Mouse (Mus musculus) cerebellum, postnatal 25 days (tissue): ENCODE data around the gene Golga5.
A peak's percentile ranks its signal among the peaks of the same experiment; 100 is the strongest.
"Not testable (repeated sequence)": the region's sequence is repeated elsewhere in the genome, so short reads cannot be mapped to it uniquely, and the experiment has no call there.

Experiments
- DNase-seq, 2 experiments: peaks; one replicate each; pipeline ENCODE4 v3.0.0; 2021; ENCODE audit warnings: mixed read lengths in 2 of 2

Golga5 gene

GRCm38 (mm10) chr12:102450437-102450836 lies 18.5 kb upstream of the Golga5 start:
- no peak for DNase-seq

- no peak for DNase-seq
These were observed 17.6 kb upstream of the Golga5 start for GRCm38 (mm10) chr12:102451126-102451851.

DNA sequence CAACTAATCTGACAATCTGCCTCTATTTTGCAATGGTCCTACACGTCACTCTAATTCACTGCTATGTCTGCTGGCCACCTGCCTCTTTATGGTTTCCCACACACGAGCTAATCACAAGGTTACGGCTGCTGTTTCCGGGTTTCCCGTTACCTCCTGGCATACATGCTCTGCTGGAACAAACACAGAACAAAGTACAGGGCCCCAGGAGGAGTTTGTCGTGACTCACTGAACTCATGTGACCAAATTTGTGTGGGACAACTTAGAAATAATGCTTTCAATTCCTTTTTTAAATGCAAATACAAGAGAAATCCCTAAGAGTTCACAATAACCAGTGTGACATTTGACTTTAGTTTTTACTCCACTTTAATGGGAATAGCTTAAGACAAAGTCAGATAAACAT lies 15.4 kb upstream of the Golga5 start:
- no peak for DNase-seq

- DNase-seq = no peak
These were observed 12.3 kb upstream of the Golga5 start for GRCm38 (mm10) chr12:102456467-102457193.

DNA sequence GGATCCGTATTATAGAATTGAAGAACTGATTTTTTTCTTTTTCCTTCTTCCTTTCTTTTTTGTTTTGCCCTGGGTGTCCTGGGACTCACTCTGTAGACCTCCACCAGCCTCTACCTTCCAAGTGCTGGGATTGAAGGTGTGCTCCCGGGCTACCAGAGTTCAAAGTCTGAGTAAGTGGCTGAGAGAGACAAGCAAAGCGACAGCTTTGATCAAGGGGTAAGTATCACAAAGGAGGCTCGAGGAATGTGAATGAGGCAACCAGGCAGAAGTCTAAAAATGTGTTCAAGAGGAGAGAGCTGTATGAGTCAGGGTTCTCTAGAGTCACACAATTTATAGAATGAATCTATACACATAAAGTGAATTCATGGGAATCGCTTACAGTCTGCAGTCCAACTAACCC lies 8.9 kb upstream of the Golga5 start:
- no peak for DNase-seq

DNA sequence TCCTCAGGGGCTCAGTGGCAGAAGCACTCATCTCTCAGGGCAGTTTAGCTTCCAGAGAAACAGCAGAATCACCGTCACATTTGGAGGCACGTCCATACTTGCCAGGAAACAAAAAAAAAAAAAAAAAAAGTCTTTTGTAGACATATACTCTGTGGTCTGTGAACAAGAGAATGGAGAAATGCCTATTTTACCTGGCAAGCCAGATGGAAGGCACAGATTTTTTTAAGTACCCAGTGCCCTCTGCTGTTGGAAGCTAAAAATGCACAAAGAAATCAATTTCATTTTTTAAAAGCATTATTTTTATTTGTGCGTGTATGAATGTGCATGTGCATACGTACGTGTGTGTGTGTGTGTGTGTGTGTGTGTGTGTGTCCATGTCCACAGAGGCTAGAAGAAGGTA lies 7.8 kb upstream of the Golga5 start:
- no peak for DNase-seq

DNA sequence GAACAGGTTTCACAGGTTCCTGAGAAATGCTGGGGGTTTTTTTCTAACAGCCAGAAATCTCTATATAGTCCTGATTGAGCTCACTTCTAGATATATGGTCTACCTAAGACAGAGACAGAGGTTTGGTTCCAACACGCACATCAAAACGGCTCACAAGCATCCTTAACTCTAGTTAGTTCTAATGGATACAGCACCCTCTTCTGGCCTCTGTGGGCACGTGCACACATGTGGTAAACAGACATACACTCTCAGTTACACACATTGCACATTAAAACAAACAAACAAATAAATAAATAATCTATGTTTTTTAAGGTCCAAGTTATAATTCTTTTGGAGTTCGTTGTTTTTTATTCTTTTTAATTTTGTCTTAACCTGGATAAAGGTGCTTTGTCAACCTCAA lies 4.3 kb upstream of the Golga5 start:
- DNase-seq = no peak

GRCm38 (mm10) chr12:102468136-102468535 lies 799 bp upstream of the Golga5 start:
- peak; percentile 14 to 53 for DNase-seq

DNA sequence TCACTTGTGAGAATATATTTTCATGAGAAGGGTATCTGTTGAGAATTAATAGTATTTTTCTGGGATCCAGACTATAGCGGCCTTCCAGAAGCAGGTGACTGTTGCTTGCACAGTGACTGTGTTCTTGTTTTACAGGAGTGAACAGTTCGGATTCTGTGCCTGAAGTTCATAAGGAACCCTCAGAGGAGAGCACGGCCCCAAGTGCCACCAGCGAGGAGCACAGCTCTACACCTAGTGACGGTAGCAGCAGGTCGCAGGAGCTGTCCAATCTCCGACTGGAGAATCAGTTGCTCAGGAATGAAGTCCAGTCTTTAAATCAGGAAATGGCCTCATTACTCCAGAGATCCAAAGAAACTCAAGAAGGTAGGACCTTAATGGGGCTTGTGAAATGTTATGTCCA lies 5.5 kb downstream of the Golga5 start:
- DNase-seq = no peak

- no peak for DNase-seq
These were observed 11.5 kb downstream of the Golga5 start for GRCm38 (mm10) chr12:102480481-102480880.

DNA sequence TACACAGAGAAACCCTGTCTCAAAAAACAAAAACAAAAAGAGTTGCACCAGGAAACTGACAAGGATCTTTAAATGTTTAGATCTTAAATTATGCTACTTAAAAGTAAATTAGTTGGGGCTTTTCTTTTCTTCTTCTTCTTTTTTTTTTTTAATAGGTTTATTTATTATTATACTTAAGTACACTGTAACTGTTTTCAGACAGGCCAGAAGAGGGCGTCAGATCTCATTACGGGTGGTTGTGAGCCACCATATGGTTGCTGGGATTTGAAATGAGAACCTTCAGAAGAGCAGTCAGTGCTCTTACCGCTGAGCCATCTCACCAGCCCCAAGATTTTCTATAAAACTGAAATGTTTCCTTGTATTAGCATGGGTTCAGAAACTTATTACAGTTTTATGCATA lies 16.0 kb downstream of the Golga5 start:
- DNase-seq = peak in 1 of 2 experiments; percentile 23

DNA sequence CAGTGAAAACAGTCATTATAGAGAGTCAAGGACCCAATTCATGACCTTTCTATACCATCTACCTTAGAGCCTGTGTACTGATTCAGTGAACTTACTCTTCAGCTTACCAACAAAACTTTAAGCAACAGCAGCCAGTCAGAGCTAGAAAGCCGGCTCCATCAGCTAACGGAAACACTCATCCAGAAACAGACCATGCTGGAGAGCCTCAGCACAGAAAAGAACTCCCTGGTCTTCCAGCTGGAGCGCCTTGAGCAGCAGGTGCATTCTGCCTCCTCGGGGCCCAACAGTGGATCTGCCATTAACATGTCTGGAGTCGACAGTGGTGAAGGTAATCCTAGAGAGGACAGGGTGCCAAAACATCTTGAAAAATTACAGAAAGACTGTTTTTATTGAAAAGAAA lies 23.0 kb downstream of the Golga5 start:
- no peak for DNase-seq

DNA sequence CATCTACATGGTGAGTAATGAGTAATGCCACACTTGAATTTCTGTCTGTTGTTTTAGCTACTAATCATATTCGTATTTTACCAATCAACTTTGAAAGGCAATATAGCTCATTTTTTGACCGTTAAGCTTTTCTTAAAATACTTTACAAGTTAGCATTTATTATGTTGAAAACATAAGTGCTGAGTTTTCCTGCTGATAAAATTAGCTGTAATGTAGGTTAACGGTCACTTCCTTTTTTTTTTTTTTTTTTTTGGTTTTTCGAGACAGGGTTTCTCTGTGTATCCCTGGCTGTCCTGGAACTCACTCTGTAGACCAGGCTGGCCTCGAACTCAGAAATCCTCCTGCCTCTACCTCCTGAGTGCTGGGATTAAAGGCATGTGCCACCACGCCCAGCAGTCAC lies 26.8 kb downstream of the Golga5 start:
- not testable (repeated sequence) for DNase-seq

DNA sequence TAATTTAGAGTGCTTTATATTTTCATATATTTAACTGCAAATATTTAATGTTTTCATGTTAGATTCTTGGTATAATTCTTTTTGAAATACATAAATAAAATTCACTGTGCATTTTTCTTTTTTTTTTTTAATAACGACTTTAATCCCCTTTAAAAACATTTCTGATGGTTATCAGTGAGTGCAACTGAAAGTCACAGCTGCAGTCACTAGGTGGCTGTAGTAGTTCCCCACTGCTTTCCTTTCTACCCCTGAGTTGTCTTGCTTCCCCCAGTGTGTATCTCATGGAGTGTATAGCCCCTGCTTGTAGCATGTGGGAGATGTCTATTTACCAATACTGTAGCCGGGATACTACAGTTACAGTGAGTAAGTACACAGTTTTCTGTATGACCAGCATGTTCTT lies 29.0 kb downstream of the Golga5 start:
- no peak for DNase-seq

DNA sequence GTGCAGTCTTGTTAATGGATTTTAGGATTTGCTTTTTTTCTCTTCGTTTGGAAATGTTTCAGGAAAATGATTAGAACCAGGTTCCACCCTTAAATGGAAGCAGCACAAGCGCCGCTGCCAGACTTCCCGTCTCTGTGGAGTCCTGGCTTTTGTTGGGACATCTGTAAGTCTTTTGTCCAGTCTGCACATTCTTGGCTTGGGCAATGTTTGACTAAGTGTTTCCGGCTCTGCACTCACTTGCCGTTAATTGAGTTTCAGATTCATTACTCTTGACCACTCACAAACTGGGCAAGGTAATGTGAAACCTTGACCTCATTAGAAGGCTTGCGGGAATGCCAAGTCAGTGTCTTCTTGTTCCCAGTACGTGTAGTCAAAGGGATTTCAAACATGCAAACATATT lies 29.8 kb downstream of the Golga5 start:
- DNase-seq = no peak

- DNase-seq = no peak
These were observed 30.3 kb downstream of the Golga5 start for GRCm38 (mm10) chr12:102499210-102499609.

GRCm38 (mm10) chr12:102499723-102500122 lies 30.8 kb downstream of the Golga5 start:
- peak in 1 of 2 experiments; percentile 48 for DNase-seq

- DNase-seq = no peak
These were observed 32.1 kb downstream of the Golga5 start for GRCm38 (mm10) chr12:102501038-102501437.

DNA sequence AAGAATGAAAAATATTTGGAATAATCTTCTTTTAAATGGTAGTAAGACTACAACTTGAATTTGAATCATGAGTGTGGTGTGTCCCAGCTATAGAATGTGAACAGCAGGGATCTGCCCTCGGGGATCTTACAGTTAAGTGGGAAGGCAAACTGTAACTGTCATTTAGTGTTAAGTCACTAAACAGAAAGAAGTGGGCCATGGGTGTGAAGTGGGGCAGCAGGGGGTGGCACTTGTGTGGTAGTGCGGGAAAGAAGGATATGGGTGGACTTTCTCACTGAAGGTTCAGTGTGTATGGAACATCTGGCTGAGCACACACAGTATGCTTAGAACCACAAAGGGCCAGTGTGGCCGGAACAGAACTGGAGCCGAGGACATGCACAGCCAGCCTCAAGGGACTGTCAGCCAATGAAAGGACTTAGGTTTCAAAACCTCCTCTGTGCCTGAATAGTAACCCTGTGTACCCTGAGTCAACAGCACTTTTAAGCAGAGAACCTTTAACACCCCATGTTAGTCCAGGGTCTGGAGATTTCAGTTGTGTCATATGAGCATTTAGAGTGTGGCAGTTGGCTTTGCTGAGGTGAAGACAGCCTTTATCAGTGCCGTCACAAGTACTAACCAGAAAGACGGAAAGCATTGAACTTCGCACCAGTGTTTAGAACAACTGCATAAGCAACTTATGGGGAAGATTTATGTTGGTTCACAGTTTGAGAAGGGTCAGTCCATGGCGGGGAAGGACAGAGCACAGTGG lies 33.1 kb downstream of the Golga5 start:
- DNase-seq = no peak

DNA sequence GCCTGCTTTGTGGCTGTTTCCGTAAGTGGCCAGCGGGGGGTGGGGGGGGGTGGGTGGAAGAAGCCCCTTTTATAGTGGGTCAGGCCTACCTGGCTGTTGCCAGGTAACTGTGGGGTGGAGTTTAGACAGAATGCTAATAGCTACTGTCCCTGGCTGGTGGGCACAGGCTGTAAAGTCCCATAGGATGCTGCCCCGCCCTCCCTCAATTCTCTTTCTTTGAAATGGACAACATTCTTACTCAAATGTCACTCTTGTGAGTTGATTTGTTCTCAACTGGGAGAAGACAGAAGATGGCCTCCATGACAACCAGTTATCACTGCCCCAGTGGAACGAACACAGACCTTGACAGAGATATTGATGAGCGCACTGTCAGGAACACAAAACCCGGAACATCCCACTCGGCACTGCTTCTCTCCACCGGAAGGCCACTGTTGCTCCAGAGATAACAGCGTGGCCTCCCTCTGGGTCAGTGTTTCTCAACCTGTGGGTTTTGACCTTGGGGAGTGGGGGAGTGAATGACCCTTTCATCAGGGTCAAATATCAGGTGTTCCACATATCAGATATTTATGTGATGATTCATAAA lies 36.3 kb downstream of the Golga5 start:
- DNase-seq = no peak

GRCm38 (mm10) chr12:102505949-102506348 lies 37.0 kb downstream of the Golga5 start:
- DNase-seq = no peak

DNA sequence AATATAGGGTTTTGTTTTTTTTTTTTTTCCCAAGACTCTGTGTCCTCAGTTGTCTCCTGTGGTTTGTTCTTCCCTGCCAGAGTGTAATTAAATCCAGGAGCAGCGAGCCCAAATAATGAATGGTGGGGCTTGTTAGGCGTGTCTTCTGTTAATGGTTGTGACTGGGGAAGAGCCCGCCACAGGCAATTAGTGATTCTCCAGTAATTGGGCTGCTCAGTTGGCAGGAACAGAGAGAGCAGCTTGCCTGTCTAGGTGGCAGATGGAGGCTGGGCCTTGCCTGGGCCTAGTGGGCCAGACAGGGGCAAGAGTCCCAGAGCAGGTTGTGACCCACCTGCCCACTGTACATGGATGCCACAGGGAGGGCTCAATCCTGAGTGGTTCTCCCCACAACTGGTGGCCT lies 42.4 kb downstream of the Golga5 start:
- peak; percentile 82 to 87 for DNase-seq

- DNase-seq = no peak
These were observed 45.2 kb downstream of the Golga5 start for GRCm38 (mm10) chr12:102514151-102514550.
